Mouse (Mus musculus): ENCODE results near the gene Cracr2a.

DNA sequence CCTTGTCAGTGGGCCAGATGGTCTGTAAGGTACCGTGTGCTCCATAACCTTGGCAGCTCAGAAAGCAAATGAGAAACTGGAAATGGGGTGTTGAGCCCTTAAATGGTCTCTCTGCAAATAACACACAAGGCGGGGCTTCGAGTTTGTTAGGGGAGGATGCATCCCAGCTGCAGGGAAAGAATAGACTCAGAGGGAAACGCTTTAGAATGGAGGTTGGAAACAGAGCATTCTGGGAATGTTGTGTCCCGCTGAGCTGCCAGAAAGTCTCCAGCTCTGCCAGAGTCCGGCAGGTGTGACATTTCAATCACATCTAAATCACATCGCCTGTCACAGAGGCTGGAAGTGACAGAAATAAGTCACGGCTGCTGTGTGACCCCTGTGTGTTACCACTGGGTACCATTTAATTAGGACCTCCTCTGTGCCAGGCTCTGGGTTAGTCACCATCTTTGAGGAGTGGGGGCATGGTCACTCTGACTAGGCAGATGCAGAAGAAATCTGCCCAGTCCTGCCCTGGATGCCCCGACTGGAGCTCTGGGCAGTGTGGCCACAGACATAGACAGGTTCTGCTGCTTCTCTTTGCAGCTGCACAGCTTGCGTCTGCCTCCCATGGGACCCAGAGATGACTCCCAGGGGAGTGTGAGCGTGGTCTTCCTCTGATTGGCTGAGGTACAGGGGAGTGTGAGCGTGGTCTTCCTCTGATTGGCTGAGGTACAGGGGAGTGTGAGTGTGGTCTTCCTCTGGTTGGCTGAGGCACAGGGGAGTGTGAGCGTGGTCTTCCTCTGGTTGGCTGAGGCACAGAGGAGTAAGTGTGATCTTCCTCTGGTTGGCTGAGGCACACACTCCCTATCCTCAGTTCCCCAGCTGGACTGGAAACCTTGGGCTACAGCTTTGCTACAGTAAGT lies 53.2 kb downstream of the Cracr2a start:
- TF ChIP-seq CTCF (IDR thresholded peaks at IDR 0.05; ENCODE audit: low read depth, low read length) (no peak), TAL1 (conservative IDR thresholded peaks at IDR 0.05; ENCODE audit: low read depth, low read length) (no peak), GATA1 (IDR thresholded peaks at IDR 0.05; ENCODE audit: borderline replicate concordance, low read length) (no peak)

All from G1E (cell line).